Mouse (Mus musculus): ENCODE results near the gene Tcf20.

The Tcf20 gene

DNA sequence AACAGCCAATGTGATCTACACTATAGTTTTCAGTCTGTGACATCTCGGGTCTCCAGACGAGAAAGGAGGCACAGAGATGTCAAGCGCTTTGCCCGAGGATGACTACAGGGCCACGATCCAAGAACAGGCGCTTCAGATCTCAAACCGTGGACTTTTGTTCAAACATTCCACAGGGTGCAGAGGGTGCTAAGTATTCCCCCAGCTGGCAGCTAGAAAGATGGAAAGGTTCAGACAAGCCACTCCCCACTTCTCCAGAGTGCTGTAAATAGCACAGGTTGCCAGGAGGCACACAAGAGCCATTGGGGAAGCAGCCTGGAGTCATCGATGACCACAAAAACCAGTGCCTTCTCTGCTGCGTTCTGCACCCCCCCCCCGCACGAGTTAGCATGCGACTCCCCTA lies 28.5 kb downstream of the Tcf20 start:
- no peak for DNase-seq (ENCODE audit: low read depth, low spot score)

DNA sequence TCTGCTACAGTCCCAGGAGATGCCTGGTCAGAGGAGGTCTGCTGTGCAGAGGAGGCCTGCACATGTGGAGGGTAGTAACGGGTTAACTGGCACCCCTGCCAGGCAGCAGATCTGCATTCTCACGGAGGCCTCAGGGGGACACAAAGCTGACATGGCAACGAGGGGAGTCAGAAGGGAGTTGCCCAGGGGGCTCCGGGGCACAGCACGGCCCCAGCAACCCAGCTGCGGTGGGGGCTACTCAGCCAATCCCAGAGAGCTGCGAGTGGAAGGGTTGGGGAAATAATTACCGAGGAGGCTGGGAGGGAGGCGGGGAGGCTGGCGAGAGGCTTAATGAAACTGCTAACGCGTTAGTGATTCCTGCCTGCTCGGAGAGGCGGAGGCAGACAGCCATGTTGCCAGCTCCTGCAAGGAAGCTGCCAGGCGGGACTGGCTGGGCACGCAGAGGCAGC lies 29.4 kb downstream of the Tcf20 start:
- no peak for DNase-seq (ENCODE audit: low read depth, low spot score)

- no peak for DNase-seq (ENCODE audit: low read depth, low spot score)
These were observed 31.0 kb downstream of the Tcf20 start for GRCm38 (mm10) chr15:82956721-82957120.

- DNase-seq (ENCODE audit: low read depth, low spot score): no peak
These were observed 31.4 kb downstream of the Tcf20 start for GRCm38 (mm10) chr15:82956310-82956709.

DNA sequence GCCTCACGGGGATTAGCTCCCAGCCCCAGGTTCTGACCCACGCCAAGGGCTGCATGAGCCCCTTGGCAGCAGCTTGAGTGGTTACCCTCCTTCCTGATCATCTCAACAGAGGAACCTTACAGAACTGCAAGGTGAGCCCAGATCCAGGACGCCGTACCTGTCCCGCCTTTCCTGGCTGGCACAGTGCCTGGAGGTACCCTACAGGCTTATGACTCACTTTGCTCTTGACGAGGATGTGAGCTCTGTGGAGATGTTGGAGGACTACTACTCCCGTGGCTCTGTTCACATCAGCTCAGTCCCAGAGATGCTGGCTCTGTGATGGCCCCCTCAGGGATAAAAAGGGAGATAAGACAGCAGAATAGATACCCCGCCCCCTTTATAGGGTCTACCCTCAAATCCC lies 32.4 kb downstream of the Tcf20 start:
- DNase-seq (ENCODE audit: low read depth, low spot score): no peak

GRCm38 (mm10) chr15:82954034-82954433 lies 33.6 kb downstream of the Tcf20 start:
- DNase-seq (ENCODE audit: low read depth, low spot score): no peak

DNA sequence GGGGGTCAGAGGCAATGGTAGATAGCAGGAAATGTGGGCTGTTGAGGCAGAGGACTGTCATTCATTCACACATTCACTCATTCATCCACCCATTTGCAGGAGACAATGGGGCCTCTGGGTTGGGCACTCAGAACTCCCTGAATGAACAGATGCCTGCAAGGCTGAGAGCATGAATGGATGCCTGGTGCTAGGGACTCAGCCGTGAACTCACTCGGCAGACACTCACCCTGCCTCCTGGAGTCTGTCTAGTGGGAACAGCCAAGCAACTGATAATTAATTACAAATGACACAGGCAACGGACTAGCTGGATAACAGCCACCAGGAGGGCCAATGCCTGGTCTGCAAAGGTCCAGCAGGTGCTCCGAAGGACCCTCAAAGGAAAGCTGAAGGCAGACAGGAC lies 34.6 kb downstream of the Tcf20 start:
- no peak for DNase-seq (ENCODE audit: low read depth, low spot score)

DNA sequence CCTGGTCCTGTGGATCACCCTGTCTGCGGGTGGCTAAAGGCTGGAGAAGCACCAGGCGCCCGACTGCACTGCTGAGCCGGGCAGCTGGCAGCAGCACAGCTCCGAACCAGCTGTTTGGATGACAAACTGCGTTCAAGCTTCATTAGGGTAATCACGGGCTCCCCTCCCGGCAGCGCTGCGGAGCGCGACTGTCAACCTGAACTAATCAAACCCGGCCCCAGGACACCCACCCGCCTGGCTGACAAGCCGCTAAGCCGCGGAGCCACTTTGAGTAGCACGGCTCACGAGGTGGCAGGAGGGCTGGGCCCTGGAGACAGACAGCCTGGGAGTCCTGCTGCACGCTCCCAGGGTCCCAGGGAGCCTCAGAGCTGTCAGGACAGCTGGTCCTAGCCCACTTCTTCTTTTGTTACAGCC lies 35.4 kb downstream of the Tcf20 start:
- no peak for DNase-seq (ENCODE audit: low read depth, low spot score)

GRCm38 (mm10) chr15:82950246-82950645 lies 37.4 kb downstream of the Tcf20 start:
- DNase-seq (ENCODE audit: low read depth, low spot score): no peak

- DNase-seq (ENCODE audit: low read depth, low spot score): no peak
These were observed 40.2 kb downstream of the Tcf20 start for GRCm38 (mm10) chr15:82947431-82947830.

DNA sequence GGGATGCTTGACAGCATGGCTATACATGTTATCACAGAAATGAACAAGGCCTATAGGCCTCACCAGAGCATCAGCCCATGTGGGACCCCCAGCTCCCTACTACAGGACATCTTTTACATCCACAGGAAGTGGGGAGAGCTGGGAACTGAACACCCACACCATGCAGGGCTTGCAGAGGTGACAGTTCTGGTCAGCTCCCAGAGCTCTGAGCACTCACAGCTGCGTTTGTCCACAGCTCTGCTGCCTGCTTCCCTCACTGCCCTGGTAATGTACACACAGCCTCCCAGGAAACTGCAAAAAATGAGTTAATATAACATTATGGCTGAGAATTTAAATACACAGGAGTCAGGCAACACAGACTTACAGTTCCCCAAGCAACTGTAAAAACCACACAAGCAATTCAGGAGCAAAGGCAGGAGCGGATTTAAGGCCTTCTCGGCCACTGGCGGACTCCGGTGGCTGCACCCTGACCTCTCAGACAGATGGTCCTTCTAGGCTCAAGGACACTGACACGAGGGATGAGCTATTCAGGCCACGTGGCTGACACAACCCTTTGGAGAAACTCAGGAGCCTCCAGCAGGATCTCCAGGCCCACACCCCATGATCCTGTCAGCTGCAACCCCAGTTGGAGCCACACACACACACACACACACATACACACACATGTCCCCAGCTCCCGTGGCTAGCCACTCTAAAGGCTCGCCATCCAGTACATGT lies 43.0 kb downstream of the Tcf20 start:
- DNase-seq (ENCODE audit: low read depth, low spot score): no peak

- no peak for DNase-seq (ENCODE audit: low read depth, low spot score)
These were observed 45.9 kb downstream of the Tcf20 start for GRCm38 (mm10) chr15:82941733-82942132.

DNA sequence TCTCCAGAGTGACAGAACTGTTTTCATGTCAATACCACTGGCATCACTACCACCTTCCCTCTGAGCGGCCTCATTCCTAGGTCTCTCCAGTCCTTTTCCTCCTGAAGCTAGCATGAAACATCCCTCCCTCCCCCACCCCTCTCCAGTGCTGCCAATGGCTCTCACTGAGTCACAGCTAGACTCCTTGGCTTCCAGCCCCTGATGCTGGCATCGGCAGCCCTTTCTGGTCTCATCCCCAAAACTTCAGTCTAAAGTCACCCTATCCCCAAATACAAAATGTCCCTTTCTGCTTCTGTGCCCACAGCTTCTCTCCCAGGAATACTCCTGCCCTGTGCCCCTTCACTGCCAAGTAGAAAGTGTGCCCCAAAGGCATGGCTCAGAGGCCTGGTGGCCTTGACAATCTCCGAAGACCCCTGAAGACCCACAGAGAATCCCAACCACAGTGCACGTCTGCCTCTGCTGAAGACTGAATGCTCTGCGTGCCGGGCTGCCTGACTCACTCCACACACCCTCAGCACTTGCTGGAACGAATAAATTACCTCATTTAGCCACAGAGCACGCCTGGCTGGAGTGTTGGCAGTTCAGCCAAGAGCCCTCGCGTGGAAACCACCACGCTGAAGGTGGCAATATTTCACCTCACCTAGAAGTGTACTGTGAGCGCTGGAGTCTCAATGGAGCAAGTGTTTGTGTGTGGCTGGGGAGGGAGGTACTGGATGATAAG lies 47.0 kb downstream of the Tcf20 start:
- DNase-seq (ENCODE audit: low read depth, low spot score): no peak

DNA sequence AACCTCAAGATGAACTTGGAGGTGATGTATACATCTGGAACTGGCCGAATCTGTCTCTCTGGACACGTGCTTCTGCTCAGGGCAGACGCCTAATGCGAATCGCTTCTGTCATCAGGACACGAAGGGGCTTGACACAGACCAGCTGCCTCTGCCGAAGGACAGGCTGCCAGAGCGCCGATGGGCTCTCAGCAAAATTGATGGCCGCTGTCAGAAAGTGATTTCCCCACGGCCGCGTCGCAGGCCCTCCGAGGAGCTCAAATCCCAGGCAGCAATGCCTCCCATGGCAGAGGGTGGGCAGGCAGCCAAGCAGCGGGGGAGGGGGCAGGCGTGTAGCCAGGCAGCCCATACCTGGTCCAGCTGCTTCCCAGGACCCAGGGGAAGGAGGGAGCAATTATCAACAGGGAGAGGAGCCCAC lies 49.5 kb downstream of the Tcf20 start:
- DNase-seq (ENCODE audit: low read depth, low spot score): no peak

DNA sequence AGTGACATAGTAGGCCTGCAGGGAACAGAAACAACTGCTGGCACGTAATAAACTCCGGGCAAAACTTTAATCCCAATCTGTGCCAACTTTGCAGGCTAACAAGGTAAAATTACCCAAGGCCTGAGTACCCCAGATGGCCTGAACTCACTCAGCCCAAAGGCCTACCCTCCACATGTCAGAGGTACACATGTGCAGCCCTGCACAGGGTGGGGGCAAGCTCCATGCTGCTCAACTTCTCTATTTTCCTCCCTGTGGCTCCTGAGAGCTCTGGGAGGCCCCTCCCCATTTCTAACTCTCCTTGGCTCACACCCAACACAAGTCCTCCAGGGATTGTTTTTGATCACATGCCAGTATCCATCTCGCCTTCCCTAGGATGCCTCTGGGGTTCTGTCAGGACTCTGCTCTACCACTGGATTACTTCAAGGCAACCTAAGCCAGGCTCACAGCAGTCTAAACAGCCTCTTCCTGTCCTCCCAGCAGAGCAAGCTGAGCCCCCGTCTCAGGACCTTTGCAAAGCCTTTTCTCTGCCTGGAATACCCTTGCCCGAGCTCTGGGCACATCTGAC lies 50.2 kb downstream of the Tcf20 start:
- DNase-seq (ENCODE audit: low read depth, low spot score): no peak

DNA sequence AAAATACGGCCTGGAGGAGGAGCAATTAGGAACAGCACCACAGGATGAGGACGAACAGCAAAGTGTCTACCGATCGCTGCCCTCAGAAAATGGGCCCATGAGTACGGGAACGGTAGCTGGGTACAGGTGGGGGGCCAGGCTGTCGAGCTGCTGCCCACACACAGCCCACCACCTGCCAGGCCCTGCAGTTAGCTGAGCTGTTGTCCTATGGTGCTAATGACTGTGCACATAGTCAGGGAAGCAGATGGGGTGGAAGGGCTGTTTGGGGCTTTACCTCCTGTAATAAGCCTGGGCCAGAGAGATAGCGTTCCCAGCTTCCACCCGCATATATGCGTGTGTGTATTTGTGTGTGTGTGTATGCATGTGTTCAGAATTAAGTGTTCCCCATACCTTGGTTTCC lies 52.7 kb downstream of the Tcf20 start:
- no peak for DNase-seq (ENCODE audit: low read depth, low spot score)

GRCm38 (mm10) chr15:82932936-82933650 lies 54.6 kb downstream of the Tcf20 start:
- DNase-seq (ENCODE audit: low read depth, low spot score): no peak

DNA sequence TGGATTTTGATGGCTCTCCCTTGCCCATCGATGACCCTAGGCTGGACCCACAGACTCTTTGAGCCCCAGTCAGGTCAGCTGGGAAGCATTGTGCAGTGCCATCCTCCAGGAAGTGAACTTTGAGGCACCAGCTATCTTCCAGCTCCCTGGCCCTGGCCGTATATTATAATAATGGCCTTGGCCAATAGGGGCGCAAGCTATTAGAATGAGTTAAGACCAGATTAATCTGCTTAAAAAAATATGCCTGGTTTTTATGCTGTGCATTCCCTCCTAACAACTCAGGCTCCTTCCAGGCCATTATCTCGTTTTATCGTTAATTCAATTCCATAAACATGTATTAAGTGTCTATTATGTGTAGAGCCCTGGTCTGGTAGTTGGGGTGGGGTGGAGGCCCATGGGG lies 56.2 kb downstream of the Tcf20 start:
- DNase-seq (ENCODE audit: low read depth, low spot score): no peak

GRCm38 (mm10) chr15:82929595-82929994 lies 58.1 kb downstream of the Tcf20 start:
- DNase-seq (ENCODE audit: low read depth, low spot score): no peak

- no peak for DNase-seq (ENCODE audit: low read depth, low spot score)
These were observed 58.8 kb downstream of the Tcf20 start for GRCm38 (mm10) chr15:82928844-82929243.

DNA sequence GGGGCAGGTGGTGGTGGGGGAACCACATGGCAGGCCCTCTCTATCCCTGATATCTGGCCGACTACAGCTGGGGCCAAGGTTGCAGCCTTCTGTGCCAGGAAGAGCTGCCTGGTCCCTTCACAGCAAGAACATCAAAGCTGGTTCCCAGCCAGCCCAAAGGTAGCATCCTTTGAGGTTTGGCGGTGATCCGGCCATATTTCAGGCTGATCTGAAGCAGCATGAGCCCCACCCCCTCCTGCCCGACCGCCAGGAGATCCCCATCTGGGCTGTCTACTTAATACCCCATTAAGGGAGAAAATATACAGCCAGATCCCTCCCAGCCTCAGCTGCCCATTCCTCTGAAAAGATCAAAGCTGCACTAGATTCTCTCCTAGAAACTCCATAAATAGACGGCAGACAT lies 59.6 kb downstream of the Tcf20 start:
- DNase-seq (ENCODE audit: low read depth, low spot score): no peak

GRCm38 (mm10) chr15:82927057-82927456 lies 60.6 kb downstream of the Tcf20 start:
- no peak for DNase-seq (ENCODE audit: low read depth, low spot score)

Data from c-Kit-negative CD71-positive TER-119-positive erythroid progenitor cells, embryonic 14.5 days (primary cell).